Mouse (Mus musculus) gastrocnemius, adult 18-20 months (tissue): ENCODE measurements at regions not wholly inside any gene's neighbourhood (a gene's known extent, or its start where the extent isn't known, plus 50 kb on each side); places are given as distances from the start of the nearest gene placed in this dataset.

ENCODE experiments used
- DNase-seq: peaks from one replicate; pipeline ENCODE4 v3.0.0; 2021; ENCODE audit warnings: low spot score

- DNase-seq = no peak
Measured at GRCm38 (mm10) chr13:70124860-70125545, 322.8 kb downstream of the Med10 start.

GRCm38 (mm10) chr13:70127310-70127709, 325.1 kb downstream of the Med10 start:
- no peak for DNase-seq

- no peak for DNase-seq
Measured at GRCm38 (mm10) chr13:70134544-70134943, 332.3 kb downstream of the Med10 start.

- no peak for DNase-seq
Measured at GRCm38 (mm10) chr13:70136209-70136608, 334.0 kb downstream of the Med10 start.

GRCm38 (mm10) chr13:70144461-70144860, 342.3 kb downstream of the Med10 start:
- no peak for DNase-seq

GRCm38 (mm10) chr13:70145466-70145865, 343.3 kb downstream of the Med10 start:
- no peak for DNase-seq

GRCm38 (mm10) chr13:70149041-70149898, 347.1 kb downstream of the Med10 start:
- no peak for DNase-seq

GRCm38 (mm10) chr13:70149899-70150184, 347.6 kb downstream of the Med10 start:
- DNase-seq = no peak

GRCm38 (mm10) chr13:70153062-70153461, 350.9 kb downstream of the Med10 start:
- DNase-seq = no peak

GRCm38 (mm10) chr13:70155596-70155995, 353.4 kb downstream of the Med10 start:
- DNase-seq = no peak

GRCm38 (mm10) chr13:70156975-70157588, 354.9 kb downstream of the Med10 start:
- DNase-seq = no peak

- no peak for DNase-seq
Measured at GRCm38 (mm10) chr13:70159065-70159464, 356.9 kb downstream of the Med10 start.

GRCm38 (mm10) chr13:70159604-70160003, 357.4 kb downstream of the Med10 start:
- DNase-seq = no peak

GRCm38 (mm10) chr13:70162115-70162514, 359.9 kb downstream of the Med10 start:
- DNase-seq = no peak

GRCm38 (mm10) chr13:70165511-70166225, 363.5 kb downstream of the Med10 start:
- no peak for DNase-seq

GRCm38 (mm10) chr13:70167747-70168146, 365.6 kb downstream of the Med10 start:
- DNase-seq = no peak

GRCm38 (mm10) chr13:70168906-70169305, 366.7 kb downstream of the Med10 start:
- DNase-seq = no peak

GRCm38 (mm10) chr13:70177066-70177465, 374.9 kb downstream of the Med10 start:
- no peak for DNase-seq

- no peak for DNase-seq
Measured at GRCm38 (mm10) chr13:70178073-70178491, 375.9 kb downstream of the Med10 start.

GRCm38 (mm10) chr13:70190978-70191377, 388.8 kb downstream of the Med10 start:
- DNase-seq = no peak

- no peak for DNase-seq
Measured at GRCm38 (mm10) chr13:70192101-70193025, 390.2 kb downstream of the Med10 start.
